Mouse (Mus musculus): Measurements from ENCODE around the gene N4bp1.

DNA sequence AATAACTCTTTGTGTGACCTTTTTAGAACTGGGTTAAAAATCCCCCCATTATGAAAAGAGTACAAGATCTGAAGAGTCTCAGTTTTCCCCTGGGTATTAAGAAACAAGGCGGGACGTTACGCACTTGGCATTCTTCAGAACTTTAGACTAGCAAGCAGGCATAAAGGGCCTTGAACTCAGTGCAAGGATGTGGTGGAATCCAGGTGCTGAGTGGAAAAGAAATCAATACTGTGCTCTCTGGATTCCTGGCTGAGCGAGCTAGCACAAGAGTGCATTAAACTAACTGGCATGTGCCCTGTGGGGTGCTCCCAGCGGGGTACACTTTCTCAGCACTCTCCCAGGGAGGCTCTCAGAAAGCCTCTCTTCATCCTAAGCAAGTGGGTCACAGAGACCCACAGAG lies 122.3 kb downstream of the N4bp1 start:
- TF ChIP-seq CTCF (IDR thresholded peaks at IDR 0.05; ENCODE audit: borderline replicate concordance, extremely low read depth, insufficient read depth, insufficient read length), result no peak
- no peak for TF ChIP-seq POLR2A (IDR thresholded peaks at IDR 0.05; ENCODE audit: borderline replicate concordance, extremely low read depth, insufficient read depth, insufficient read length, poor library complexity, severe bottlenecking)

Measured in brain, embryonic 14.5 days (tissue).